Mouse (Mus musculus): Measurements from ENCODE around the gene Stk32b.

DNA sequence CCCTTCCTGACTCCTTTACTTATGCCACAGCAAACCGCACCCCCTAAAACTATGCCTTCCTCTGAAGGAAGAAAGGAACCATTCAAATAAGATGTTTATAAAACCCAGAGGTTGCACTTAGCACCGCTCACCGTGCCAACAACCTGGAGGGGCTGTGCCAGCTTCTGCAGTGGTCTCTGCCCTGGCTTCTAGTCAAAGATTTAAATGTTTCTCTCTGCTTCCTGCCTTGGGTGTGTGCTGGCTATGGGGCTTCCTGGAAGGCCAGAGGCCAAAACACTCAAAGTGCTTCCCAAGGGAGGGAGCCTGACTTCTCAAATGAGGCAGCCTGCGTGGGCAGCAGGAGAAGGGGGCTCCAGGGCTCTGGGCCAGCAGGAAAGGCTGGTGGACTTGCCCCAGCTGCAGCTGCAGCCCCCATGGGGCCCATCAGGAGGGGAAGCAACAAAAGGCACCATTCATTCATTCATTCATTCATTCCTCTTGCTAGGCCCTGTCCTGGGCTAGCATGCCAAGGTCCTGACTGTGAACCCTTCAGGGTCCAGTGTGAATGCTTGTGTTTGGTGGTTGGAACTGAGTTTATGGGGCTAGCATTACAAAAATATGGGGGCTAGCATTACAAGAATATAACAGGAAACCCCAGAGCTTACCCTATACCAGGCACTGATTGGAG is 8.4 kb upstream of the Stk32b start:
- no peak for TF ChIP-seq GATA1 (IDR thresholded peaks at IDR 0.05; ENCODE audit: borderline replicate concordance, low read length)
- no peak for TF ChIP-seq FLI1 (IDR thresholded peaks at IDR 0.05; ENCODE audit: low read length)
